Mouse (Mus musculus) liver, adult 2 months (tissue): ENCODE measurements around the gene Fanci.

Experiments used
- CTCF ChIP-seq: fragments of 200-500 bp; IDR thresholded peaks from 2 replicates; pipeline ENCODE4 v1.5.1; 2011; ENCODE audit warnings: low read depth, low read length, control low read depth
- POLR2A ChIP-seq: fragments of 200-500 bp; IDR thresholded peaks from 2 replicates; pipeline ENCODE4 v1.6.1; 2011; ENCODE audit warnings: low read length, control low read depth; ENCODE audit not compliant: insufficient read depth; ENCODE audit errors: extremely low read depth

DNA sequence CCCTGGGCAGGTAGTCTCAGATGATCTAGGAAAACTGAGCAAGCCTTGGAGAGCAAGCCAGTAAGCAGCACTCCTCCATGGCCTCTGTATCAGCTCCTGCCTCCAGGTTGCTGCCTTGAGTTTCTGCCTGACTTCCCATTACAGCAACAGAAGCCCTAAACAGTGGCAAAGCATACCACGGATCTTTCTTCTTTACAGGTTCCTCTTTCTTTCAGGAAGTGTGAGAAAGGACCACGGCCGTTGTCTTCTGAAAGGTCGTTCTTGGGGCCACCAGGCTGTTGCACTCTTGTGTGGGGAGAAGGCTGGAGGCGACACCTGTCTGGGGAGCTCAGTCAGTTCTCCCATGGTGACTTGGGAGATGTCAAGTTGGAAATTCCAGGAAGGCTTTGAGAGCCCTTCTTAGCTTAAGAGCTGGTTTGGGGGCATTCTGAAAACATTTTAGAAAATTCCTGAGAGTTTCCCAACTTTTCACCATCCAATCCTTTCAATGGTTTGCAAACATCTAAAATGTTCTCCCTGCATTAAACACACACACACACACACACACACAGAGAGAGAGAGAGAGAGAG, 83.2 kb downstream of the Fanci start:
- TF ChIP-seq CTCF (no peak), POLR2A (no peak)
